32 mouse cellular contexts compared by ENCODE assay signal in the genomic region with DNA sequence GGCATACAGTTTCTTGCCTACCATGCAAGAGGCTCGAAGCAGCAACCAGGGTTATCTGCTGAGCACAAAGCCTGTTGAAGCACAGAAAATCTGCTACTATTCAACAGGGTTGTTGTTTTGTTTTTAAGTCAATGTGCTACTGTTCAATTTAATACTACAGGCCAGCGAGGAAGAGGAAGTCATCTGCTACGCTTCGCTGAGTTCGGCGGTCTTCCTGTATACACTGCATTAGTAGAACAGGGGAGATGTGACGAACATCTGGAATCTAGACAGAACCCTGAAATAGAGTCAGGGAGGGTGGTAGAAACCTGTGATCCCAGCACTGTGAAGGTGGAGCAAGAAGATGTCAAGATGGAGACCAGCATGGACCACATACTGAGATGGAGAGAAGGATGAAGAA. TPM values are rescaled to one million over a fixed set of nuclear protein-coding genes. Genes with fewer than 3 reads are reported as not detected.
DNase-seq lines count a peak whose midpoint lies in the region; TF ChIP-seq lines count a peak whose summit lies in the region.
"Had no signal": no experiment of that assay in that cellular context is flagged by ENCODE, and none has a peak within 500 bp of the region (broad histone marks: within the 10 kb centered on the region; RNA-seq: fewer than 3 reads in every experiment).

No protein-coding gene starts in this region.

- no peak for TF ChIP-seq RAD21 in MEL (IDR thresholded peaks at IDR 0.05; ENCODE audit: low read depth, low read length)

- DNase-seq in A20 (ENCODE audit: low read depth, low spot score) = peak; percentile 90
- DNase-seq in B cell, adult 2 months = peak; percentile 64 to 69
- DNase-seq in MEL (ENCODE audit: low read depth, low spot score) = peak; percentile 62
- peak; percentile 46 to 72 for DNase-seq in spleen, adult 2 months (ENCODE audit: low read depth in 1 of 2, low spot score in 2 of 2)
- DNase-seq in layer of hippocampus, adult 9-10 months (ENCODE audit: low spot score) = no peak
- no peak for DNase-seq in cerebellum, adult 8-10 months
- no peak for DNase-seq in adrenal gland, postnatal 4 days (ENCODE audit: low spot score in 2 of 2)
- DNase-seq in frontal cortex, adult 2 months (ENCODE audit: extremely low spot score in 1 of 2, low spot score in 1 of 2) = no peak
- DNase-seq: adrenal gland, postnatal 10 days; cerebellum, adult 11-12 months; cerebellum, adult 9-10 months; cerebellum, postnatal 14 days; gastrocnemius, adult 2 months; gastrocnemius, postnatal 14 days; heart, adult 11 months had no signal

- 15% methylated on average over 7 of the region's 7 CpGs for WGBS in spleen, adult 2 months

- H3K9ac ChIP-seq in MEL (ENCODE audit: control insufficient read depth, low read depth, low read length, poor library complexity, severe bottlenecking) = no peak overlapping the region
- H3K9ac ChIP-seq: forebrain, embryonic 13.5 days; hindbrain, embryonic 12.5 days; hindbrain, embryonic 15.5 days had no signal

- no peaks in the 10 kb centered on the region for H3K79me2 ChIP-seq in MEL (ENCODE audit: control insufficient read depth, insufficient read depth, low read length, poor library complexity)

- TF ChIP-seq POLR2A in MEL (IDR thresholded peaks at IDR 0.05; ENCODE audit: control insufficient read depth in 1 of 2, insufficient read depth in 1 of 2, low read depth in 1 of 2, low read length in 2 of 2, poor library complexity in 1 of 2) = no peak
- TF ChIP-seq POLR2A in spleen, adult 2 months (IDR thresholded peaks at IDR 0.05; ENCODE audit: low read depth, low read length) = no peak

- TF ChIP-seq EP300 in MEL (IDR thresholded peaks at IDR 0.05; ENCODE audit: low read depth in 1 of 2, low read length in 2 of 2) = no peak

- H3K27me3 ChIP-seq in MEL (ENCODE audit: control insufficient read depth in 1 of 2, insufficient read depth in 2 of 2, low read length in 2 of 2) = no peaks in the 10 kb centered on the region
- H3K27me3 ChIP-seq in spleen, adult 2 months (ENCODE audit: control insufficient read depth, insufficient read depth, low read length) = no peaks in the 10 kb centered on the region
- H3K27me3 ChIP-seq: forebrain, embryonic 13.5 days; hindbrain, embryonic 12.5 days; hindbrain, embryonic 15.5 days; Patski had no signal

- peaks cover 0 to 8% of the 10 kb centered on the region in 2 experiments; a peak in 1 of 4 replicates for H3K4me1 ChIP-seq in MEL (ENCODE audit: control insufficient read depth in 1 of 2, insufficient read depth in 2 of 2, low read length in 2 of 2)
- peaks cover 14% of the 10 kb centered on the region; the same call in 1 of the 2 replicates for H3K4me1 ChIP-seq in spleen, adult 2 months (ENCODE audit: control insufficient read depth, insufficient read depth, insufficient read length)
- H3K4me1 ChIP-seq: forebrain, embryonic 13.5 days; hindbrain, embryonic 12.5 days; hindbrain, embryonic 15.5 days had no signal

- H3K36me3 ChIP-seq in MEL (ENCODE audit: control insufficient read depth in 1 of 2, insufficient read depth in 2 of 2, low read length in 2 of 2) = no peaks in the 10 kb centered on the region
- H3K36me3 ChIP-seq in spleen, adult 2 months (ENCODE audit: control insufficient read depth, insufficient read depth, low read length) = no peaks in the 10 kb centered on the region
- H3K36me3 ChIP-seq: forebrain, embryonic 10.5 days; hindbrain, embryonic 12.5 days; hindbrain, embryonic 15.5 days had no signal

- H3K9me3 ChIP-seq in MEL (replicated peaks; ENCODE audit: insufficient read depth, low read length) = no peaks in the 10 kb centered on the region
- H3K9me3 ChIP-seq: forebrain, embryonic 10.5 days; forebrain, embryonic 13.5 days; hindbrain, embryonic 12.5 days; hindbrain, embryonic 15.5 days had no signal

- H3K27ac ChIP-seq in MEL (ENCODE audit: control insufficient read depth, low read depth, low read length) = no peak overlapping the region
- H3K27ac ChIP-seq in spleen, adult 2 months (ENCODE audit: insufficient read depth, low read length) = 0 out of 2 replicates have a peak overlapping the region, but pooled peaks have one; percentile 47
- H3K27ac ChIP-seq: forebrain, embryonic 10.5 days; forebrain, embryonic 13.5 days; gastrocnemius, adult 2 months; hindbrain, embryonic 12.5 days; hindbrain, embryonic 15.5 days had no signal

- TF ChIP-seq CTCF in MEL (IDR thresholded peaks at IDR 0.05 in 2 of 3, conservative IDR thresholded peaks at IDR 0.05 in 1 of 3; ENCODE audit: control insufficient read depth in 1 of 3, insufficient read depth in 1 of 3, low read depth in 2 of 3, low read length in 3 of 3, poor library complexity in 1 of 3, severe bottlenecking in 1 of 3) = no peak
- TF ChIP-seq CTCF in spleen, adult 2 months (IDR thresholded peaks at IDR 0.05; ENCODE audit: extremely low read depth, insufficient read depth, insufficient read length, insufficient replicate concordance) = no peak

- no peak overlapping the region for H3K4me3 ChIP-seq in MEL (ENCODE audit: control insufficient read depth in 1 of 2, insufficient read depth in 1 of 2, low read depth in 2 of 2, low read length in 2 of 2)
- no peak overlapping the region for H3K4me3 ChIP-seq in spleen, adult 2 months (ENCODE audit: extremely low read depth, insufficient read depth, insufficient read length)
- H3K4me3 ChIP-seq: forebrain, embryonic 10.5 days; forebrain, embryonic 13.5 days; gastrocnemius, adult 2 months; hindbrain, embryonic 12.5 days; hindbrain, embryonic 15.5 days had no signal

TF ChIP-seq in MEL, 35 proteins besides CTCF, POLR2A, EP300 and RAD21:
- no peak for TF ChIP-seq E2F4 (IDR thresholded peaks at IDR 0.05; ENCODE audit: borderline replicate concordance, low read depth, low read length)
- TF ChIP-seq POLR2AphosphoS2 (IDR thresholded peaks at IDR 0.05; ENCODE audit: low read length) = no peak
- no peak for TF ChIP-seq NRF1 (IDR thresholded peaks at IDR 0.05; ENCODE audit: insufficient read depth, low read depth, low read length, poor library complexity, severe bottlenecking)
- no peak for TF ChIP-seq TCF12 (IDR thresholded peaks at IDR 0.05; ENCODE audit: low read depth, low read length)
- TF ChIP-seq ZNF384 (IDR thresholded peaks at IDR 0.05; ENCODE audit: low read depth, low read length) = no peak
- no peak for TF ChIP-seq GATA1 (IDR thresholded peaks at IDR 0.05; ENCODE audit: low read depth, low read length)
- TF ChIP-seq ELF1 (IDR thresholded peaks at IDR 0.05; ENCODE audit: low read depth, low read length) = no peak
- TF ChIP-seq MYC (IDR thresholded peaks at IDR 0.05; ENCODE audit: low read depth, low read length) = no peak
- TF ChIP-seq CHD2 (IDR thresholded peaks at IDR 0.05; ENCODE audit: low read length) = no peak
- TF ChIP-seq HCFC1 (IDR thresholded peaks at IDR 0.05; ENCODE audit: low read depth, low read length) = no peak
- TF ChIP-seq UBTF (IDR thresholded peaks at IDR 0.05; ENCODE audit: borderline replicate concordance, insufficient read depth, low read depth, low read length) = no peak
- no peak for TF ChIP-seq TAL1 (IDR thresholded peaks at IDR 0.05; ENCODE audit: low read length)

RNA-seq across cellular contexts. Expression of a gene that starts 8.4 kb away (rescaled TPM):
- total RNA-seq in MEL (2012; rRNA removed) = not detected in 2 replicates
- not detected for polyA plus RNA-seq in MEL (2012; ENCODE audit: insufficient read depth in 1 of 2, insufficient read length in 2 of 2, low read depth in 1 of 2, low replicate concordance in 2 of 2, missing spikeins in 1 of 2)
- polyA plus RNA-seq in spleen, adult 2 months (2012; rRNA removed) = not detected in 2 replicates
- not detected for total RNA-seq in adrenal gland, postnatal 4 days (2021)
- polyA plus RNA-seq in frontal cortex, adult 2 months (2012; rRNA removed) = not detected in 2 replicates
- total RNA-seq: adrenal gland, adult 18-20 months; adrenal gland, postnatal 10 days; gastrocnemius, adult 2 months; gastrocnemius, postnatal 14 days; gastrocnemius, postnatal 4 days; heart, adult 8-10 months; heart, postnatal 25 days; hematopoietic stem cell, adult 5-6 weeks had no signal
- polyA plus RNA-seq: brain, embryonic 14.5 days; embryonic facial prominence, embryonic 11.5 days; embryonic facial prominence, embryonic 14.5 days; forebrain, embryonic 10.5 days; forebrain, embryonic 13.5 days; forebrain, embryonic 16.5 days; heart, embryonic 11.5 days; heart, embryonic 14.5 days; heart, postnatal 0 days; hindbrain, embryonic 12.5 days; hindbrain, embryonic 15.5 days; Patski had no signal

RNA-seq across cellular contexts. Expression of a gene that starts 8.5 kb away (rescaled TPM):
- total RNA-seq in MEL (2012; rRNA removed) = not detected in 2 replicates
- under 1 TPM in 1 of 2 experiments, not detected in 1; 0.07 TPM for polyA plus RNA-seq in MEL (2012; ENCODE audit: insufficient read depth in 1 of 2, insufficient read length in 2 of 2, low read depth in 1 of 2, low replicate concordance in 2 of 2, missing spikeins in 1 of 2)
- polyA plus RNA-seq in spleen, adult 2 months (2012; rRNA removed) = 0.05 TPM in 1 of 2 replicates, not detected in the other
- total RNA-seq in adrenal gland, postnatal 4 days (2021) = not detected
- polyA plus RNA-seq in frontal cortex, adult 2 months (2012; rRNA removed) = 1.9 and 2.0 TPM in 2 replicates
- total RNA-seq: adrenal gland, adult 18-20 months; adrenal gland, postnatal 10 days; gastrocnemius, adult 2 months; gastrocnemius, postnatal 14 days; heart, adult 8-10 months; heart, postnatal 25 days; hematopoietic stem cell, adult 5-6 weeks had no signal
- polyA plus RNA-seq: heart, postnatal 0 days had no signal

RNA-seq across cellular contexts. Expression of a gene that starts 15.3 kb away (rescaled TPM):
- 0.04 TPM in 1 of 2 replicates, not detected in the other for total RNA-seq in MEL (2012; rRNA removed)
- under 1 TPM in 1 of 2 experiments, not detected in 1; 0.86 TPM for polyA plus RNA-seq in MEL (2012; ENCODE audit: insufficient read depth in 1 of 2, insufficient read length in 2 of 2, low read depth in 1 of 2, low replicate concordance in 2 of 2, missing spikeins in 1 of 2)
- 0.28 and 0.35 TPM in 2 replicates for polyA plus RNA-seq in spleen, adult 2 months (2012; rRNA removed)
- total RNA-seq in adrenal gland, postnatal 4 days (2021) = 1 to 10 TPM; 4.1 to 6.2 TPM
- polyA plus RNA-seq in frontal cortex, adult 2 months (2012; rRNA removed) = 21.2 and 22.7 TPM in 2 replicates
- total RNA-seq: hematopoietic stem cell, adult 5-6 weeks had no signal

RNA-seq across cellular contexts. Expression of a gene that starts 21.0 kb away (rescaled TPM):
- 13.7 and 14.7 TPM in 2 replicates for total RNA-seq in MEL (2012; rRNA removed)
- polyA plus RNA-seq in MEL (2012; ENCODE audit: insufficient read depth in 1 of 2, insufficient read length in 2 of 2, low read depth in 1 of 2, low replicate concordance in 2 of 2, missing spikeins in 1 of 2) = 10 to 100 TPM; 31.1 to 61.9 TPM
- polyA plus RNA-seq in spleen, adult 2 months (2012; rRNA removed) = 10.8 and 12.7 TPM in 2 replicates
- 10 to 100 TPM; 28.7 to 32.9 TPM for total RNA-seq in adrenal gland, postnatal 4 days (2021)
- 2.2 TPM in 2 replicates for polyA plus RNA-seq in frontal cortex, adult 2 months (2012; rRNA removed)

RNA-seq across cellular contexts. Expression of a gene that starts 21.0 kb away (rescaled TPM):
- total RNA-seq in MEL (2012; rRNA removed) = 40.1 and 46.8 TPM in 2 replicates
- 100 to 1,000 TPM in 1 of 2 experiments, 10 to 100 TPM in 1; 88.1 to 137 TPM for polyA plus RNA-seq in MEL (2012; ENCODE audit: insufficient read depth in 1 of 2, insufficient read length in 2 of 2, low read depth in 1 of 2, low replicate concordance in 2 of 2, missing spikeins in 1 of 2)
- polyA plus RNA-seq in spleen, adult 2 months (2012; rRNA removed) = 14.9 and 16.0 TPM in 2 replicates
- 10 to 100 TPM; 35.0 to 36.9 TPM for total RNA-seq in adrenal gland, postnatal 4 days (2021)
- 13.9 and 15.3 TPM in 2 replicates for polyA plus RNA-seq in frontal cortex, adult 2 months (2012; rRNA removed)

Comparison
In these comparisons a context has a peak if more than half of its experiments do, and no peak if none do; other contexts are left out.
1. DNase-seq: peak in A20 (single experiment), B cell, adult 2 months (2 of 2), MEL (single experiment) and spleen, adult 2 months (2 of 2); none in layer of hippocampus, adult 9-10 months (single experiment), cerebellum, adult 8-10 months (single experiment), adrenal gland, postnatal 4 days (0 of 2) and frontal cortex, adult 2 months (0 of 2).
2. RNA of a gene that starts 15.3 kb away (polyA plus RNA-seq): 21.2 to 22.7 TPM in frontal cortex, adult 2 months; 0.86 TPM in MEL and 0.28 to 0.35 TPM in spleen, adult 2 months; every median in the first group is over 10 times any median in the second.